Mouse (Mus musculus): Measurements from ENCODE around the gene Slc39a9.

- TF ChIP-seq CTCF (IDR thresholded peaks at IDR 0.05; ENCODE audit: low read depth, low read length) (no peak), GATA2 (IDR thresholded peaks at IDR 0.05; ENCODE audit: borderline replicate concordance, low read depth, low read length) (no peak)
These were observed 47.7 kb upstream of the Slc39a9 start for GRCm38 (mm10) chr12:80595968-80596367.
